Mouse (Mus musculus) G1E (cell line): ENCODE results near the gene Egfl7. TPM values are rescaled to one million over a fixed set of nuclear protein-coding genes. Genes with fewer than 3 reads are reported as not detected.

Experiments used
- ATAC-seq: 2 replicates; pipeline ENCODE4 v1.8.0; 2016; ENCODE audit warnings: mild to moderate bottlenecking; ENCODE audit not compliant: insufficient number of reproducible peaks, poor library complexity, low FRiP score, severe bottlenecking; ENCODE audit errors: extremely low read depth
- DNase-seq: peaks from one replicate; pipeline ENCODE4 v3.0.0; 2012; ENCODE audit warnings: low spot score
- H3K27me3 ChIP-seq: 2 replicates; pipeline ENCODE4 v1.6.1; 2012; ENCODE audit warnings: mild to moderate bottlenecking, low read length, inconsistent platforms; ENCODE audit not compliant: insufficient read depth
- H3K36me3 ChIP-seq: replicated peaks from 2 replicates; pipeline ENCODE3; 2012; ENCODE audit warnings: mild to moderate bottlenecking, inconsistent platforms
- H3K4me1 ChIP-seq: 2 replicates; pipeline ENCODE4 v1.6.1; 2012; ENCODE audit warnings: low read depth, low read length, inconsistent platforms, mixed read lengths; ENCODE audit not compliant: insufficient read depth
- H3K4me3 ChIP-seq: 2 replicates; pipeline ENCODE4 v1.5.1; 2012; ENCODE audit warnings: low read depth, mild to moderate bottlenecking, inconsistent platforms, low read length, moderate library complexity, mixed read lengths
- H3K9me3 ChIP-seq: replicated peaks from 2 replicates; pipeline ENCODE4 v1.6.1; 2012; ENCODE audit warnings: inconsistent platforms
- CTCF ChIP-seq: IDR thresholded peaks from 2 replicates; pipeline ENCODE4 v1.5.1; 2012; ENCODE audit warnings: low read depth, low read length, inconsistent platforms, mixed read lengths
- GATA1 ChIP-seq: IDR thresholded peaks from 2 replicates; pipeline ENCODE4 v1.6.1; 2012; ENCODE audit warnings: borderline replicate concordance, low read length, inconsistent platforms, mixed read lengths
- GATA2 ChIP-seq: IDR thresholded peaks from 2 replicates; pipeline ENCODE4 v1.6.1; 2012; ENCODE audit warnings: low read depth, low read length, inconsistent platforms, borderline replicate concordance
- POLR2AphosphoS5 ChIP-seq: IDR thresholded peaks from 2 replicates; pipeline ENCODE4 v1.6.1; 2012; ENCODE audit warnings: low read depth, low read length, inconsistent platforms; ENCODE audit not compliant: insufficient replicate concordance
- TAL1 ChIP-seq: conservative IDR thresholded peaks from 2 replicates; pipeline ENCODE4 v1.6.1; 2012; ENCODE audit warnings: low read depth, low read length, inconsistent platforms, mixed read lengths
- polyA plus RNA-seq: library from polyadenylated mRNA; stranded (reverse); fragments of >175 nt; gene quantifications from 2 replicates; pipeline ENCODE4 v1.2.3, GENCODE M21; 2012
- total RNA-seq, 2 experiments: library from RNA; stranded (forward) in 1 of 2; stranded (reverse) in 1 of 2; fragments of 200-1000 nt in 1 of 2; fragments of >200 nt in 1 of 2; fragmentation: Nextera tagmentation in 1 of 2; gene quantifications; 2 replicates each; pipeline ENCODE4 v1.2.3; 2014 to 2017

Egfl7 gene
- total and polyA plus RNA-seq, 3 experiments, result 29.6 to 160 (median 136) TPM

GRCm38 (mm10) chr2:26587044-26587405 is 7.2 kb downstream of the Egfl7 start:
- Histone ChIP-seq H3K4me1 (peaks cover 75% of the 10 kb centered on the region), H3K9me3 (no peaks in the 10 kb centered on the region), H3K27me3 (peaks cover 11% of the 10 kb centered on the region; the same call in 1 of the 2 replicates), H3K36me3 (peaks cover 65% of the 10 kb centered on the region), H3K4me3 (peak overlapping the region; percentile 76)
- ATAC-seq (no peak), DNase-seq (peak; percentile 74)
- TF ChIP-seq GATA2 (no peak), CTCF (no peak), GATA1 (no peak), POLR2AphosphoS5 (no peak), TAL1 (no peak)

- Histone ChIP-seq H3K27me3 (peaks cover 6% of the 10 kb centered on the region; the same call in 1 of the 2 replicates), H3K9me3 (no peaks in the 10 kb centered on the region), H3K4me1 (peaks cover 59% of the 10 kb centered on the region), H3K36me3 (peaks cover 80% of the 10 kb centered on the region), H3K4me3 (peak overlapping the region; percentile 18; the same call in 1 of the 2 replicates)
- ATAC-seq (no peak), DNase-seq (no peak)
- TF ChIP-seq GATA1, result no peak
- TF ChIP-seq GATA2, result no peak
- TF ChIP-seq TAL1, result no peak
- TF ChIP-seq POLR2AphosphoS5, result no peak
- TF ChIP-seq CTCF, result no peak
These were observed 8.8 kb downstream of the Egfl7 start for GRCm38 (mm10) chr2:26588573-26588972.

GRCm38 (mm10) chr2:26589284-26589683 is 9.5 kb downstream of the Egfl7 start:
- Histone ChIP-seq H3K4me3 (no peak overlapping the region), H3K36me3 (peaks cover 81% of the 10 kb centered on the region), H3K9me3 (no peaks in the 10 kb centered on the region), H3K27me3 (no peaks in the 10 kb centered on the region; the same call in 1 of the 2 replicates), H3K4me1 (peaks cover 54% of the 10 kb centered on the region)
- DNase-seq, result no peak
- ATAC-seq, result no peak
- no peak; the same call in 1 of the 2 replicates for TF ChIP-seq POLR2AphosphoS5
- no peak for TF ChIP-seq CTCF
- no peak for TF ChIP-seq TAL1
- TF ChIP-seq GATA1, result no peak
- no peak for TF ChIP-seq GATA2

GRCm38 (mm10) chr2:26590282-26590681 is 10.5 kb downstream of the Egfl7 start:
- H3K9me3 ChIP-seq, result no peaks in the 10 kb centered on the region
- TF ChIP-seq CTCF (no peak), GATA2 (no peak), TAL1 (no peak), GATA1 (no peak), POLR2AphosphoS5 (no peak)
- no peak for DNase-seq
- no peak for ATAC-seq
- peaks cover 52% of the 10 kb centered on the region for H3K4me1 ChIP-seq
- peaks cover under 1% of the 10 kb centered on the region for H3K27me3 ChIP-seq
- H3K36me3 ChIP-seq, result peaks cover 91% of the 10 kb centered on the region
- no peak overlapping the region for H3K4me3 ChIP-seq

- Histone ChIP-seq H3K9me3 (no peaks in the 10 kb centered on the region), H3K4me3 (no peak overlapping the region), H3K36me3 (peaks cover 92% of the 10 kb centered on the region), H3K4me1 (peaks cover 45% of the 10 kb centered on the region), H3K27me3 (peaks cover 8% of the 10 kb centered on the region; the same call in 1 of the 2 replicates)
- TF ChIP-seq CTCF (no peak), TAL1 (no peak), POLR2AphosphoS5 (no peak), GATA1 (no peak), GATA2 (no peak)
- ATAC-seq, result no peak
- DNase-seq, result no peak
These were observed 11.1 kb downstream of the Egfl7 start for GRCm38 (mm10) chr2:26590962-26591361.

GRCm38 (mm10) chr2:26591416-26591815 is 11.6 kb downstream of the Egfl7 start:
- Histone ChIP-seq H3K27me3 (peaks cover 10% of the 10 kb centered on the region; the same call in 1 of the 2 replicates), H3K36me3 (peaks cover 93% of the 10 kb centered on the region), H3K4me3 (no peak overlapping the region), H3K9me3 (no peaks in the 10 kb centered on the region), H3K4me1 (peaks cover 41% of the 10 kb centered on the region)
- TF ChIP-seq GATA2 (no peak), CTCF (no peak), TAL1 (no peak), GATA1 (no peak), POLR2AphosphoS5 (no peak)
- DNase-seq, result no peak
- ATAC-seq, result no peak
